Mouse (Mus musculus): ENCODE measurements at regions not wholly inside any gene's neighbourhood (a gene's known extent, or its start where the extent isn't known, plus 50 kb on each side); places are given as distances from the start of the nearest gene placed in this dataset.

DNA sequence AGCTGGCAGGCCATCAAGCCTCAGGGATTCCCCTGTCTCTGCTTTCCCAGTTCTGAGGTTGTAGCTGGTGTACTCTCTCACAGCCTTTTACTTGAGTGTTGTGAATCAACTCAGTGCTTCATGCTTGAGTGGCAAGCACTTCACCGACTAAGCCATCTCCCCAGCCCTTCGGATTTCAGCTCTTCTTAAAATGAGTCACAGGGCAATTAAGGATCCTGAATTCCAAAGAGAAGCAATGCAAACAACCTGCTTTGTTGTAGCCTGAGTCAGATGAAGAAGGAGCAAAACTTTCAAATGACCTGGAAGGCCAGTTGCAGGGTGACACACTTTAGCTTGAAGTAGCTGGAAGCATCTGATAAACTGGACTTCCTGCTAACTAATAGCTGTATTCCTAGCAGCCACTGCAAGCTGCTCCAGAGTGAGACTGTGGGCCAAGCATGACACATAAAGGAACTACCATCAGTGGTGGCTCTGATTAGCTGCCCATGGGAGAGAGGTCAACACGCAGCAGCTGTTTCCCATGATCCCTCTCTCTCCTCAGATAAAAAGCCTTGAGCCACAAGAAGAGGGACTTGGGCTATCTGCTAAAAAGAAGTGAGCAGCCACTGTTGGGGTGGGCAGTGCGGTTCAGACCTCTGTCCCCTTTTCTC, 285.4 kb upstream of the Sdk2 start:
- TF ChIP-seq CTCF (IDR thresholded peaks at IDR 0.05; ENCODE audit: insufficient read depth, low read depth, low read length) (no peak), POLR2A (IDR thresholded peaks at IDR 0.05; ENCODE audit: insufficient read depth, low read depth, low read length) (no peak)
